Mouse (Mus musculus) spleen, adult 18-20 months (tissue): ENCODE results near the gene Uvssa.

Source experiments
- DNase-seq, 2 experiments: peaks; one replicate each; pipeline ENCODE4 v3.0.0; 2022; ENCODE audit warnings: mixed read lengths in 2 of 2

Uvssa gene

GRCm38 (mm10) chr5:33377176-33377575 is 1.2 kb upstream of the Uvssa start:
- no peak for DNase-seq

DNA sequence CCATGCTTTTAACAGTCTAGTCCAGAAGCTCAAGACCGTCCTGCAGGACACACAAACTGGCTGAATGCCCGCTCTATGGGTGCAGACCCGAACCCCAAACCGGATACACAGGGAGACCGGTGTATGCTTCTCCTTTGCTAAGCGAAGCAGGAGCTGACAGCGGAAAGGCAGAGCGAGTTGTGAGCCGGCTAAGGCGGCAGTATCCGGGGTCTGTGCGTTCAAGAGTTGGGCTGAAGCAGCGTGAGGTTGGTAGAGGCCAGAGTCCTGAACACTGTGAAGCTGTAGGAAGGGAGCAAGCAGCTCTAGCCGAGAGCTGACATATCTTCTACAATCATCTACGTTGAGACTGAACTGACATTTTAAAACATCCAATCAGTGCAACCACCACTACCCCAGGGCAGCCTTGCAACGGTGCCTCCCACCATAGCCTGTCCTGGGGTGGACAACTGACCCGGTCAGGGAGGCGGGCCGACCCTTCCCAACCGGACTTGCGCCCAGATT is 498 bp upstream of the Uvssa start:
- DNase-seq, result peak in 1 of 2 experiments; percentile 43

- DNase-seq, result no peak
Observed at GRCm38 (mm10) chr5:33387550-33387949, 9.2 kb downstream of the Uvssa start.

DNA sequence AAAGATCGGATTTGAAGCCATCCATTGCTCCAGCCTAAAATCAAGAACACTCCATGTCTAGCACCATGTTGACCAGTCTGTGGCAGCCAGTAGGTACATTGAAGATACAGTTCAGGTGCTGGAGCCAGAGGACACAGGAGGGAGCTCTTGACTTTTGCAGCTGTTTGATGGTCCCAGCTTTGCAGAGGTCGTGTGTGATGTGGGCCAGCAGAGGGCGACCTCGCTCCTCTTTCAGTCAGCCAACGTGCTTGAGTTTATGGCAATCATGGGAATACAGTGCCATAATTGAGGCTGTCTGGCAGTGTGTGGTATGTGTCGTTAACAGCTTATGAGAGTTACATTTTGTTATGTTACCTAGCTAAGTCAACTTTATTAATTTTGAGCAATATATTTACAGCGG is 15.5 kb downstream of the Uvssa start:
- peak; percentile 41 to 73 for DNase-seq

DNA sequence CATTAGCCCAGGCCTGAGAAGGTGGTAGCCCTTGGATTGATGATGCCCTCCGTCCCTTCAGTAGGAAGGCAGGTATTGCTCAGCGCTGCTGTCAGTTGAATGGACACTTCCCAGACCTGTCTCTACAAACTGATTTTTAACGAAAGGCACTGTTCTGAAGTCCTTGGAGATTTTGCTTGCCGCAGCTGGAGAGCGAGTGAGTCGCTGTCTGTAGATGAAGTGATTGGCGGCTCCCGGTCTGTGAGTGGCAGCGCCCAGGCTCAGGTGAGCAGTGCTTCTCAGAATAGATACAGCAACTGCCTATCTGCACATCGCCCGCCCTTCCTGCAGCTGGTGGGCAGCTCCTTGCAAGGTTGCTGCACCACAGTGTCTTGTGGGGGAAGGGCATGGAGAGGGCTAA is 17.3 kb downstream of the Uvssa start:
- DNase-seq, result no peak

DNA sequence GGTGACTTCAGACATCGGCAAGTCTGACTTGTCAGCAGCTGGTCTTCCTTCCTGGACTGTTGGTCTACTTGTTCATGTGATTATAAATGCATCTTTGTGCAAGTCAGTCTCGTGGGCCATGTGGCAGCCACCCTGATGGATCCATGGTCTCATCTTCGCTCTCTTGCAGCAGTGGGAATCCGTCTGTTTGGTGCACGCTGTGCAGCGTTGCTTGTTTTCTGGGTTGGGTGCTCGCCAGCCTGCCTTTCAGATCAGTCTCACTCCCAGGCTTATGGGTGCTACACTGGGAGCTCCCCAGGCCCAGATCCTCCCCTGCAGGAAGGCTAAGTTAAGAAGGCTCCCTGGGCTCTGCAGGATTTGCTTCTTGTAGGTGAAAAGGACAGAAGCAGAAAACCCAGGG is 18.5 kb downstream of the Uvssa start:
- DNase-seq, result no peak

DNA sequence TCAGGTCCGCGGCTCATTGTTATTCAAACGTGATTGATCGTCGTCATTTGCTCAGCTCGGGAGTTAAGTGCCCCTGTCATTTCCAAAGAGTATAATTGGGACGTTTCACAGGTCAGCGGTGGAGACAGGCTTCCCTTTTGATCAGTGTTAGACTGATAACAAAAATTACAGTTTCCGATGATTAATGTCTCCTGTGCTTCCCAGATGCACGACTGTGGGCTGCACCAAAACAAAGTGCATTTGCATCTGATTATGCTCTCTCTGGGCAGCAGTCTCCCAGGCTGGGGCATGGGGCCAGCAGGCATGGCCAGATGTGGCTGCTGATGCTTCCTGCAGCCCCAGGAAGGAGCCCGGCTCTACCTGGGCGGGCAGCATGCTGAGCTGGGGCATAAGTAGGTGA is 22.5 kb downstream of the Uvssa start:
- DNase-seq, result no peak

DNA sequence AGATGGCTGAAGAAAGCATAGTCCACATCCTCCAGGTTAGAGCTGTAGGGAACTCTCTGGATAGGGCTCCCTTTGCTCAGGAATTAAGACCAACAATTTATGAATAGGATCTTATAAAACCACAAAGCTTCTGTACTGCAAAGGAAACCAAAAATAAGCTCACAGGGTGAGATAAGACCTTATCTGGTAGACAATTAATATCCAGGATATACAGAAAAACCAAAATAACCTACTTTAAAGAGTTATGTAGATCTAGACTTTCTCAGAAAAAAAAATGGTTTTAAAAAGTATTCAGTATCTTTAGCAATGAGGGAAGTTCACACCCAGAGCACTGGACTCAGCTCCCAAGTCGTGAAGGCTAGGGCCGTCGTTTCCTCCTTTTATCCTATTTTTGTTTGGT is 42.0 kb downstream of the Uvssa start:
- no peak for DNase-seq

DNA sequence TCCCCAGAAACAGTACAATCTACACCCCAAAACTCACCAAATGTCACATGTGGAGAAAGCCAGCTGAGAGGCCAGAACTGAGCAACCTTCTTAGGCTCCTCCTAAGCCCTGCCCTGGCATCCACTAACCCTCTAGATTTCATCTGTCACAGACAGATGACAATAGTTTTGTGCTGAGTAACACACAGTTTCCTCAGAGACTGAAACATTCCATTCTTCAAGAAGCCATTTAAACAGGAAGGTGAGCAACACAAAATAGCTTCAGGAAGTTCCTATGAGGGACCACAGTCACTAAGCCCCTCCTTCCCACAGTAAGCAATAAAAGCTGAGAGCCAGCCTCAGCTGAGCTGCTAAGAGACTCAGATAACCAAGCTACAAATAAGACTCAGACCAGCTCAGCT is 49.1 kb downstream of the Uvssa start:
- DNase-seq, result no peak

DNA sequence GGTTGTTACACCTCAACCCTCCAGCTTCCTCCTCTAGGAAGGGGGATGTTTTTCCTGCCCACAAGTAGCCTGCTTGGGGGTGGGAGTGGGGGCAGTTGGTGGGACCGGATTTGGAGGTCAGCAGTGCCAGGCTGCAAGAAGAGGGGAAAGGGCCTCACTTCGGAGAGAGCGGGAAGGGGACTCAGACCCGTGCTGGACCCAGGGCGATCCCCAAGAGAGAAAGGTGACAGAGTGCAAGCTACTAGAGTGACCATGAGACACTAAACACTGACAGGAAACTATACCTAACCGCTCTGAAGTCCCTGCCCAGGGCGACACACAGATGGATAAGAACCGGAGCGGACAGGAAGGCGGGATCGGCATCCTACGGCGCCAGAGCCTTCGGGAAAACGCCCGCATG is 51.8 kb downstream of the Uvssa start:
- DNase-seq, result no peak

GRCm38 (mm10) chr5:33430511-33431172 is 52.3 kb downstream of the Uvssa start:
- no peak for DNase-seq

- no peak for DNase-seq
Observed at GRCm38 (mm10) chr5:33431173-33432005, 53.0 kb downstream of the Uvssa start.

DNA sequence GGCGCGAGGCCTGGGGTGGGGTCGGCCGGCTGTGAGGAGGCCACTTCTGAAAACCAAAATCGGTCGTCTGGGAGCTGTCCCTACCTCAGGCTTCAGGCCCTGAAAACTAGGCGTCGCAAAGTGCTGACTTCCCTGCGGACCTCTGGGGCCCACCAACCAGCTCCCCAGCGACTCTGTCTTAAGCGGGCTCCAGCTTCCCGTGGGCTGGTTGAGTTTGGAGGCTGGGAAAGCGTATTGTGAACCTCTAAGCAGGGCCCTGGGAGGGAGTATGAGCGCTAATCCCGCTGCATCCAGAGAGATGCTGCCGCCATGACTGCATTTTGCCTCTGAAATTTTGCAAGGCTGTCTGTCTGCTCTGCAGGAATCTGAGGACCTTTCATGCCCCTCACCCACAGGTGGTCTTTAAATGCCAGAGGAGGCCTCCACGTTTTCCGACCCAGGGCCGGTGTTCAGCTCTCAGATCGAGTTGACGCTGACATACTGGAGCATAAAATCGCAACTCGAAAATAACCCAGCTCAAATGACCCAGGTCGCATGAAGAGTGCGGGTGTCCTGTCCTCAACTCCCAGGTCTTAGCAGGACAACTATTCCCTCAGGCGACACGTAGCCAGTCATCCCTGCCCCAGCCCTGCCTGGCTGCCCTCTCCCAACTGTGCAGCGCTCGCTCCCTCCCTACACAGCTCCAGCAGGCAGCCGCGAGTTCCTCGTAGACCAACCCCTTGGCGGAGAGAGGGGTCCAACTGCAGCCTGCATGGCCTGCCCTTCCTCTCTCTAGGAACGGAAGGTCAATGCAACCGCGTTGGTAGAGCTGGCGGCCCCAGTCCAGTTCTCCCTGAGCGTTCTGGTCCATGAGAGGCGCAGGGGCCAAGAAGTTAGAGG is 53.9 kb downstream of the Uvssa start:
- no peak for DNase-seq

- DNase-seq, result no peak
Observed at GRCm38 (mm10) chr5:33433201-33434138, 55.1 kb downstream of the Uvssa start, which contains the start of gene Nkx1-1. Nkx1-1 (minus strand) TSS chr5:33433976.

DNA sequence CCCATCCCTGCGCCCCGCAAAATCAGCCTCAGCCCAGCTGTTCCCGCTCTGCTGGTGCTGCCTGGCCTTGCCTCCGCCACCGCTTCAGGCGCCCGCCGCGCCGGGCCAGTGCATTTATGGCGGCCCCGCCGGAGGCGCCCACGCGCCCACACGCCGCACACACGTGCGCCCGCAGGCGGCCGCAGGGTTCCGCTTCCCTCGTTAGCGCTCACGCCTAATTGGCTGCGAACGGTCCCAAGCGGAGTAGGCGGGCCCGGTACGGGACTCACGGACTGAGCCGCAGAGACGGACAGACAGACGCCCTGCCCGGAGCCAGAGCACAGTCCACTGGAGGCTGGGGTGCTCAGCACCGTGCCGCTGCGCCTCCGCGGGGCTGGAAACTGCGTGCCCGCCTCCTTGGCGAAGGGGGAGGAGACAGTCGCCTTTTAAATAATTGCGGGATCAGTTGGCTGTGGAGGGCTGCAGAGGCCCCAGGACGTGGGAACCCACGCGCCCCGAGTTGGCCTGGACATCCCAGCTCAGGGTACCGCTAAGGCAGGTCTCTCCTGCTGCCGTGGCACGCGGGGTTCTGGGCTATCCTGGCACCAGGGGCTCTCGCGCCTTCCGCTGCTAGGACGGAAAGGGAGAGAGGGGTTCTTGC is 55.9 kb downstream of the Uvssa start:
- no peak for DNase-seq

GRCm38 (mm10) chr5:33435151-33435550 is 56.8 kb downstream of the Uvssa start:
- no peak for DNase-seq

GRCm38 (mm10) chr5:33435941-33436340 is 57.6 kb downstream of the Uvssa start:
- no peak for DNase-seq

- peak; percentile 43 to 72 for DNase-seq
Observed at GRCm38 (mm10) chr5:33438214-33438613, 59.9 kb downstream of the Uvssa start.

DNA sequence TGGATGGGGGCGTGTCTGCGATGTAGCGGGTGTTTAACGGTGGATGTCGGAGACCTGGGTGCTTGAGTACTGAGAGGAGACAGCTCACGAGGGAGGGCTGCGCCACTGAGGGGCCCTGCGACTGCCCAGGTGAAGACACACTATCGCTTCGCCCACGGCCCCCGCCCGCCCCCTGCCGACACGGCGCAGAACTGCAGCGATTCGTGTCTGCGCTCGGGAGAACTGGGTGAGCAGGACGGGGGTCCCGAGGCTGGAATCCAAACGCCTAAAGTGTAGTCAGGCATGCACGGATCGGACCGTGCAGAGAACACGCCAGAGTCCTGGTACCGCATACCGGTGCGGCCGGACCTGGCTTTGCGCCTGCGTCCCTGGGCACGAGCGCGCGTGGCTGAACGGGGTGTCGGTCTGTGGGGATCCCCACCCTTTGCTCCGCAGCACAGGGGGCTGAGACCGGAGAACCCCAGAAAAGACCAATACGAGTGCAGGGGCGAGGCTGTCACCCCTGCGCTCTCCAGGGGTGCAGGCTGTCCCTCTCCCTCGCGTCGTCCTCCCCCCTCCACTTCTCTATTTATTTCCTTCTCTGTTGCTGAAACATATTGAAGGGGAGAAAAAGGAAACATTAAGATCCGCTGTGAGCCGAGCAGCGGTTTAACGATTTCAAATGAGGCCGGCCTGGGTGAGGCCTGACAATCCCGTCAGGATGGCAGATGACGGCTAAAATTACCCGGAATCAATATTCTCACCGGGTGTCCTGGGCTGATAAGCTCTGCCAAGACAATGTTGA is 64.8 kb downstream of the Uvssa start:
- peak; percentile 24 to 57 for DNase-seq

GRCm38 (mm10) chr5:33443794-33444193 is 65.4 kb downstream of the Uvssa start:
- DNase-seq, result no peak

DNA sequence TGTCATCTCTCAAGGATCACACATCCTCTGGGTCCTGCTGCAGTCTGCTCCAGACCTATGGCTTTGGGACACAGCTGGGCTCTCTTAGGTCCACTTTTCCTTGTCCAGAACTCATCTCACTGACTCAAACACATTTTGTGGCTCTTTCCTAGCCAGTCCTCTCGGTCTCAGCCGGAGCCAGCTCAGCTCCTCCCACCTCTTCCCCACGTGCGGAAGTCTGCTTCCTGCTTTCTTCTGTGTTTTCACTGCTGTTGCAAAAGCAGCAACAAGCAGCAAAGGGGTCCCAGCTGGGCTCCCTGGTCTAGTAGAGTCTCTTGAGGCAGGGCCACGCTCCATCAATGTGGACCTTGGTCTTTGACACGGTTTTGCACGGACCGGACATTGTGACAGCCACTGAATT is 77.4 kb downstream of the Uvssa start:
- no peak for DNase-seq
